Comparison of ENCODE assay signal across 8 mouse cellular contexts in genomic region chr9:55543703-55544401, GRCm38 (mm10). TPM values are rescaled to one million over a fixed set of nuclear protein-coding genes. Genes with fewer than 3 reads are reported as not detected.
DNase-seq lines count a peak whose midpoint lies in the region; ATAC-seq and TF ChIP-seq lines count a peak whose summit lies in the region.

No protein-coding gene starts in this region.

- H3K27me3 ChIP-seq in forebrain, embryonic 12.5 days, result peaks cover 97% of the 10 kb centered on the region
- peaks cover 99% of the 10 kb centered on the region for H3K27me3 ChIP-seq in hindbrain, embryonic 13.5 days
- peaks cover 95% of the 10 kb centered on the region for H3K27me3 ChIP-seq in limb, embryonic 15.5 days
- H3K27me3 ChIP-seq in neural tube, embryonic 12.5 days (replicated peaks), result peaks cover 97% of the 10 kb centered on the region

- no peaks in the 10 kb centered on the region for H3K9me3 ChIP-seq in forebrain, embryonic 12.5 days
- H3K9me3 ChIP-seq in hindbrain, embryonic 13.5 days, result no peaks in the 10 kb centered on the region
- no peaks in the 10 kb centered on the region for H3K9me3 ChIP-seq in limb, embryonic 15.5 days
- no peaks in the 10 kb centered on the region for H3K9me3 ChIP-seq in neural tube, embryonic 12.5 days

- no peak for TF ChIP-seq POLR2A in lung, adult 2 months (IDR thresholded peaks at IDR 0.05; ENCODE audit: borderline replicate concordance, extremely low read depth, low read depth, low read length)
- TF ChIP-seq POLR2A in brain, embryonic 14.5 days (IDR thresholded peaks at IDR 0.05; ENCODE audit: borderline replicate concordance, extremely low read depth, insufficient read depth, insufficient read length, poor library complexity, severe bottlenecking), result no peak

- H3K4me1 ChIP-seq in lung, adult 2 months (ENCODE audit: control insufficient read depth, insufficient read depth, low read length), result peaks cover 26% of the 10 kb centered on the region
- peaks cover 55% of the 10 kb centered on the region for H3K4me1 ChIP-seq in forebrain, embryonic 12.5 days
- H3K4me1 ChIP-seq in hindbrain, embryonic 13.5 days (replicated peaks), result peaks cover 49% of the 10 kb centered on the region
- peaks cover 61% of the 10 kb centered on the region for H3K4me1 ChIP-seq in limb, embryonic 15.5 days
- H3K4me1 ChIP-seq in neural tube, embryonic 12.5 days, result peaks cover 44% of the 10 kb centered on the region

- no peaks in the 10 kb centered on the region for H3K36me3 ChIP-seq in forebrain, embryonic 12.5 days (replicated peaks)
- H3K36me3 ChIP-seq in hindbrain, embryonic 13.5 days, result no peaks in the 10 kb centered on the region
- no peaks in the 10 kb centered on the region for H3K36me3 ChIP-seq in limb, embryonic 15.5 days
- no peaks in the 10 kb centered on the region for H3K36me3 ChIP-seq in neural tube, embryonic 12.5 days

- H3K9ac ChIP-seq in forebrain, embryonic 12.5 days, result 0 out of 2 replicates have a peak overlapping the region, but pooled peaks have one; percentile 17
- H3K9ac ChIP-seq in hindbrain, embryonic 13.5 days, result no peak overlapping the region
- no peak overlapping the region for H3K9ac ChIP-seq in limb, embryonic 15.5 days
- H3K9ac ChIP-seq in neural tube, embryonic 12.5 days, result peak overlapping the region; percentile 36; the same call in 1 of the 2 replicates

- no peak overlapping the region for H3K27ac ChIP-seq in forebrain, embryonic 12.5 days
- H3K27ac ChIP-seq in hindbrain, embryonic 13.5 days, result no peak overlapping the region
- H3K27ac ChIP-seq in limb, embryonic 15.5 days, result no peak overlapping the region
- H3K27ac ChIP-seq in neural tube, embryonic 12.5 days, result 0 out of 2 replicates have a peak overlapping the region, but pooled peaks have one; percentile 1

- H3K4me2 ChIP-seq in forebrain, embryonic 12.5 days, result peak overlapping the region; percentile 42
- peak overlapping the region; percentile 34 for H3K4me2 ChIP-seq in hindbrain, embryonic 13.5 days
- H3K4me2 ChIP-seq in limb, embryonic 15.5 days, result peak overlapping the region; percentile 34
- H3K4me2 ChIP-seq in neural tube, embryonic 12.5 days (replicated peaks), result peak overlapping the region; percentile 45

- no peak overlapping the region for H3K4me3 ChIP-seq in lung, adult 2 months (replicated peaks; ENCODE audit: extremely low read depth, low read depth, low read length)
- H3K4me3 ChIP-seq in forebrain, embryonic 12.5 days (replicated peaks), result peak overlapping the region; percentile 26
- peak overlapping the region; percentile 26 for H3K4me3 ChIP-seq in hindbrain, embryonic 13.5 days
- peak overlapping the region; percentile 17 for H3K4me3 ChIP-seq in limb, embryonic 15.5 days
- H3K4me3 ChIP-seq in neural tube, embryonic 12.5 days, result peak overlapping the region; percentile 38

- WGBS in lung, adult 2 months, result 5% methylated on average over 46 of the region's 46 CpGs
- under 1% methylated on average over 46 of the region's 46 CpGs for WGBS in forebrain, embryonic 12.5 days
- WGBS in hindbrain, embryonic 13.5 days, result under 1% methylated on average over 46 of the region's 46 CpGs
- WGBS in limb, embryonic 15.5 days, result 5% methylated on average over 46 of the region's 46 CpGs
- under 1% methylated on average over 46 of the region's 46 CpGs for WGBS in neural tube, embryonic 12.5 days

- DNase-seq in lung, adult 2 months, result peak; percentile 68
- no peak for DNase-seq in lung, adult 18-20 months
- peak; percentile 75 for DNase-seq in brain, embryonic 14.5 days (ENCODE audit: low read depth)

- ATAC-seq in forebrain, embryonic 12.5 days (ENCODE audit: low FRiP score), result no peak
- ATAC-seq in hindbrain, embryonic 13.5 days (ENCODE audit: low FRiP score), result no peak
- no peak for ATAC-seq in limb, embryonic 15.5 days (ENCODE audit: insufficient number of reproducible peaks, low FRiP score, low TSS enrichment, low read depth)
- no peak for ATAC-seq in neural tube, embryonic 12.5 days (ENCODE audit: low FRiP score, low read depth)
- no peak for ATAC-seq in erythroid progenitor cell, adult 5-6 weeks (replicated peaks; ENCODE audit: low FRiP score, poor library complexity, severe bottlenecking)

- no peak for TF ChIP-seq CTCF in lung, adult 2 months (IDR thresholded peaks at IDR 0.05; ENCODE audit: insufficient read depth, low read length)
- TF ChIP-seq CTCF in brain, embryonic 14.5 days (IDR thresholded peaks at IDR 0.05; ENCODE audit: borderline replicate concordance, extremely low read depth, insufficient read depth, insufficient read length), result no peak

RNA-seq across cellular contexts. Expression of gene Isl2, which starts 5.4 kb away (rescaled TPM):
- 0.22 TPM in 1 of 2 replicates, not detected in the other for polyA plus RNA-seq in lung, adult 2 months (2012; rRNA removed)
- 1.5 and 3.7 TPM in 2 replicates for polyA plus RNA-seq in brain, embryonic 14.5 days (2012; rRNA removed)
- 0.68 and 0.73 TPM in 2 replicates for polyA plus RNA-seq in forebrain, embryonic 12.5 days (2016; fragmentation: Nextera tagmentation; extraction: Ambion mirVana)
- 11.3 and 12.2 TPM in 2 replicates for polyA plus RNA-seq in hindbrain, embryonic 13.5 days (2015; fragmentation: Nextera tagmentation; extraction: Ambion mirVana)
- polyA plus RNA-seq in limb, embryonic 15.5 days (2015; fragmentation: Nextera tagmentation; extraction: Ambion mirVana), result 0.19 and 0.45 TPM in 2 replicates
- polyA plus RNA-seq in neural tube, embryonic 12.5 days (2016; fragmentation: Nextera tagmentation; extraction: Ambion mirVana), result 46.4 and 62.5 TPM in 2 replicates
- not detected in 2 replicates for total RNA-seq in erythroid progenitor cell, adult 5-6 weeks (2015; ENCODE audit: low replicate concordance)
- total RNA-seq in erythroid progenitor cell, adult 5-6 weeks (2017; ENCODE audit: low replicate concordance), result not detected in 2 replicates

RNA-seq across cellular contexts. Expression of gene Etfa, which starts 31.8 kb away (rescaled TPM):
- 33.7 and 40.6 TPM in 2 replicates for polyA plus RNA-seq in lung, adult 2 months (2012; rRNA removed)
- polyA plus RNA-seq in brain, embryonic 14.5 days (2012; rRNA removed), result 36.0 and 36.7 TPM in 2 replicates
- 136 and 139 TPM in 2 replicates for polyA plus RNA-seq in forebrain, embryonic 12.5 days (2016; fragmentation: Nextera tagmentation; extraction: Ambion mirVana)
- 95.5 and 104 TPM in 2 replicates for polyA plus RNA-seq in hindbrain, embryonic 13.5 days (2015; fragmentation: Nextera tagmentation; extraction: Ambion mirVana)
- 188 and 191 TPM in 2 replicates for polyA plus RNA-seq in limb, embryonic 15.5 days (2015; fragmentation: Nextera tagmentation; extraction: Ambion mirVana)
- 120 and 124 TPM in 2 replicates for polyA plus RNA-seq in neural tube, embryonic 12.5 days (2016; fragmentation: Nextera tagmentation; extraction: Ambion mirVana)
- total RNA-seq in erythroid progenitor cell, adult 5-6 weeks (2015; ENCODE audit: low replicate concordance), result 54.1 and 61.6 TPM in 2 replicates
- total RNA-seq in erythroid progenitor cell, adult 5-6 weeks (2017; ENCODE audit: low replicate concordance), result 40.6 and 62.4 TPM in 2 replicates

Comparison
In these comparisons a context has a peak if more than half of its experiments do, and no peak if none do; other contexts are left out.
1. DNase-seq: peak in lung, adult 2 months (single experiment) and brain, embryonic 14.5 days (single experiment); none in lung, adult 18-20 months (0 of 2).
2. H3K9ac ChIP-seq: peak in forebrain, embryonic 12.5 days (single experiment) and neural tube, embryonic 12.5 days (single experiment); none in hindbrain, embryonic 13.5 days (single experiment) and limb, embryonic 15.5 days (single experiment).
3. Peak in every context shown above with its lines, with median percentiles within 50 percentile points of each other: H3K4me2 ChIP-seq.